Mouse (Mus musculus) forebrain, embryonic 11.5 days (tissue): ENCODE data around the gene Ksr1. TPM values are rescaled to one million over a fixed set of nuclear protein-coding genes. Genes with fewer than 3 reads are reported as not detected.

Source experiments
- ATAC-seq: fragments of 200-750 bp; cut with Nextera tagmentation; replicated peaks from 2 replicates; pipeline ENCODE4 v1.8.0; 2017; ENCODE audit warnings: moderate TSS enrichment; ENCODE audit not compliant: low FRiP score
- DNase-seq: peaks from one replicate; pipeline ENCODE4 v3.0.0-alpha.2; 2017; ENCODE audit warnings: low spot score
- H3K27ac ChIP-seq: fragments of 300-500 bp; sonication (generic); 2 replicates; pipeline ENCODE4 v1.5.1; 2014; ENCODE audit warnings: low read depth, low read length
- H3K27me3 ChIP-seq: fragments of 300-500 bp; sonication (generic); 2 replicates; pipeline ENCODE4 v1.6.1; 2014; ENCODE audit warnings: mild to moderate bottlenecking, low read length, mixed read lengths; ENCODE audit not compliant: control insufficient read depth, insufficient read depth
- H3K36me3 ChIP-seq: fragments of 300-500 bp; sonication (generic); 2 replicates; pipeline ENCODE4 v1.6.1; 2014; ENCODE audit warnings: mild to moderate bottlenecking, low read length, moderate library complexity, mixed read lengths; ENCODE audit not compliant: control insufficient read depth, insufficient read depth
- H3K4me1 ChIP-seq: fragments of 300-500 bp; sonication (generic); replicated peaks from 2 replicates; pipeline ENCODE4 v1.6.1; 2014; ENCODE audit warnings: low read length, mixed read lengths; ENCODE audit not compliant: control insufficient read depth, insufficient read depth
- H3K4me2 ChIP-seq: fragments of 300-500 bp; sonication (generic); 2 replicates; pipeline ENCODE4 v1.6.1; 2014; ENCODE audit warnings: low read depth, mild to moderate bottlenecking, low read length, moderate library complexity, mixed read lengths; ENCODE audit not compliant: severe bottlenecking
- H3K4me3 ChIP-seq: fragments of 300-500 bp; sonication (generic); 2 replicates; pipeline ENCODE4 v1.5.1; 2014; ENCODE audit warnings: low read depth, low read length
- H3K9ac ChIP-seq: fragments of 300-500 bp; sonication (generic); 2 replicates; pipeline ENCODE4 v1.6.1; 2014; ENCODE audit warnings: low read length
- H3K9me3 ChIP-seq: fragments of 300-500 bp; sonication (generic); 2 replicates; pipeline ENCODE4 v1.6.1; 2016; ENCODE audit warnings: low read length, mixed read lengths; ENCODE audit not compliant: control insufficient read depth
- WGBS: fragments of 180-500 bp; shearing (Covaris S2); extraction: QIAGEN DNeasy Blood & Tissue Kit; methylation state at CpG from one replicate; pipeline ENCODE4 v1.1.7; 2014; 5-methylcytosine and 5-hydroxymethylcytosine counted together
- polyA plus RNA-seq: library from polyadenylated mRNA; unstranded; fragments of >200 nt; fragmentation: Nextera tagmentation; extraction: Ambion mirVana; gene quantifications from 2 replicates; pipeline ENCODE4 v1.2.1, GENCODE M21; 2014

Gene Ksr1
- polyA plus RNA-seq, 1 experiment from 2014 or later: 5.2 TPM

DNA sequence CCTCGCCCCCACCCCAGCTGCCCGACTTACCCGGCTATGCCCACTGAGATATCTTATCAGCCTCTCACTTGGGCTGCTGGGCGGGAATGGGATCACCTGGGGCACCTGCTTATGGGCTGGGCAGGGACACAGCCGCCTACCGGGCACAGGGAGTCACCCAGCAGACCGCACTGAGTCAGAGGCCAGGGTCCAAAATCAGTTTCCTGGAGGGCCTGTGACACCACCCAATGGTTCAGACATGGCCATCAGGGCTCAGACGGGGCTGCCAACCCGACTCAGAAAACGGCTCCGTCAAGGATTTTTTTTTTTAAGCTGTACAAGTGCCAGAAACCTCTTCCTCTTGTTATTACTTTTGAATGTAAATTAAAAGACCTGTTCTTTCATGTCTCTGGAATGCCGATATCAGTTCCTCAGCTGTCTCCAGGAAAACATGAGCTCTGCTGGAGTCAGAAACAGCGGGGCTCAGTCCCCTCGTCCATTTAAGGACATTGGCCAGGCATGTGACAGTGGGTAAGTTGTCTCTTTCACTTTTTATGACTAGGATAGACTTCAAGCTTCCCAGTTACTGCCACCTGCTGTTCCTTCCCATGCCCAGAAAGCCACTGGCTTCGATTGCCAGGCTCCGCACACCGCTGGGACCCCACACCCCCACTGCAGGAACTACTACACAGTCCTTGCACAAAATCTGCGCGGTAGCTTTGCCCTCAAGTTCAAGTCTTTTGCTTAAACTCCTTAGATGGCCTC, 33.5 kb downstream of the Ksr1 start:
- Histone ChIP-seq H3K4me1 (peaks cover 9% of the 10 kb centered on the region; the same call in 1 of the 2 replicates), H3K4me3 (no peak overlapping the region), H3K9ac (no peak overlapping the region), H3K9me3 (no peaks in the 10 kb centered on the region), H3K4me2 (no peak overlapping the region), H3K27me3 (no peaks in the 10 kb centered on the region), H3K36me3 (no peaks in the 10 kb centered on the region), H3K27ac (no peak overlapping the region)
- DNase-seq (no peak), ATAC-seq (no peak)
- WGBS: 83% methylated on average over 19 of the region's 19 CpGs

DNA sequence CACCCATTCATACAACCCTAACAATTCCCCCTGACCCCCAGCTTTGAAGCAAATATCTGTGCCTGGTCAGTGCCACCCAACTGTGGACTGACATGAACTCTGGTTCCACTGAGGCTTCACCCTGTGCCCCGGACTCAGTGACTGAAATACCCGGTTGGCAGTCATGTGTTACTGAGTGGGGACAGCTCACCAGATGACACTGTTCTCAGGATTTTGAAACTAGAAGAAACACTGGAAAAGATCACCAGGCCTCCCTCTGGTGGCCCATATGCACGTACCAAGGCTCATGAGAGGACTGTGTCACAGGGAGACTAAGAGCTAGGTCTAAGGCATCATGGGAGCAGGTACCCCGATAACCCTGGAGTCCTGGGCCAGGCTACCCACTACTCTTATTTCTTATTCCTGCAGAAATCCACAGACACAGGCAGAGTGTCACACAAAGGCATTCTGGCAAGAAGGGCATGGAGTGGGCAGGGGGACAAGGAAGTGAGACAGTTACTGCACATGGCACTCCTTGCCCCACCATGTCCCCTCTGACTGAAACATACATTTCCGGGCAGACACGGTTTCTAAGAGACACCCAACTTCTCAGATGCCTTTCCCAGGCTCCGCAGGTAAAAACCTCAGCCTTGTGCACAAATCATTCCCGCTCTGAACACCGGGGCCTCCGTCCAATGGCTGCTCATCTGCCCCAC, 34.2 kb downstream of the Ksr1 start:
- Histone ChIP-seq H3K36me3 (no peaks in the 10 kb centered on the region), H3K9ac (no peak overlapping the region), H3K4me1 (peaks cover 9% of the 10 kb centered on the region; the same call in 1 of the 2 replicates), H3K9me3 (no peaks in the 10 kb centered on the region), H3K27me3 (no peaks in the 10 kb centered on the region), H3K27ac (no peak overlapping the region), H3K4me2 (no peak overlapping the region), H3K4me3 (no peak overlapping the region)
- DNase-seq (no peak), ATAC-seq (no peak)
- WGBS: 93% methylated on average over 10 of the region's 10 CpGs

DNA sequence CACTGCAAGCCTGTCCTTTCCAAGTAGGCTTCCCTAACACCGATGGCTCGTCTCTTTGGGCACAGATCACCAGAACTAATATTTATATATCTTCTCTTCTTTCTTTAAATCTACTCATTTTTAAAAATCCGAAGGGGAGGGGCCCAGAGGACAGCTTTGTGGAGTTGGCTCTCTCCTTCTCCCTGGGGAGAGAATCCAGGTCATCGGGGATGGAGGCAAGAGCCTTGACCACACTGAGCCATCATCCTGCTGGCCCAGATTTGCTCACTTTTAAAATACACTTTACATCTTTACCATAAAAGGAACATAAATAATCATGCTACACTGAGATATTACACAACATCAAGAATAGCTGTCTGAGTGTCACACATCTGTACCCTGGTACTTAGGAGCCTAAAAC, 35.8 kb downstream of the Ksr1 start:
- no peak for ATAC-seq
- Histone ChIP-seq H3K4me2 (no peak overlapping the region), H3K4me3 (no peak overlapping the region)

DNA sequence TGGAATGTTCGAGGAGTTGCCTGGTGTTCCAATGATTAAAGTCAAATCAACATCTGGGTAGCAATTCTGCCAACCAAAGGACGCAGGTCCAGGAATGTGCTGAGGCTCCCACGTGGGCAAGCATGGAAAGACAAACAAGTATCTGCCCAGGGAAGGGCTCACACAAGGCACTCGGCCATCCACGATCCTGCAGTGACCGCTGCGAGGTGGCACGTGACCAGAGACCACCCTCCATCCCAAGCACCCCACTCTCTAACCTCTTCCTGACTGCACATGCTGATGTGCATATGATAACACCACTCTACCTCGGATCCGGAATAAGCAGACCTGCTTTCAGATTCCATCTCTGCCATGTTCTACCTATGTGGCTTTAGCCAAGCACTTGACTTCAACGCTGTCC, 38.3 kb downstream of the Ksr1 start:
- H3K4me2 ChIP-seq: no peak overlapping the region
- no peak overlapping the region for H3K4me3 ChIP-seq
- ATAC-seq (no peak), DNase-seq (no peak)
- H3K36me3 ChIP-seq: no peaks in the 10 kb centered on the region
- 93% methylated on average over 11 of the region's 11 CpGs for WGBS
- no peak overlapping the region for H3K27ac ChIP-seq
- H3K9me3 ChIP-seq: no peaks in the 10 kb centered on the region
- H3K9ac ChIP-seq: no peak overlapping the region
- 0 out of 2 replicates have a peak, but pooled peaks cover 2% of the 10 kb centered on the region for H3K4me1 ChIP-seq
- no peaks in the 10 kb centered on the region for H3K27me3 ChIP-seq

More for the DNA sequence above, 35.8 kb downstream of the Ksr1 start:
- Histone ChIP-seq H3K9ac (no peak overlapping the region), H3K4me1 (peaks cover 9% of the 10 kb centered on the region; the same call in 1 of the 2 replicates), H3K9me3 (no peaks in the 10 kb centered on the region), H3K27me3 (no peaks in the 10 kb centered on the region), H3K27ac (no peak overlapping the region), H3K36me3 (no peaks in the 10 kb centered on the region)
- no peak for DNase-seq
- WGBS: 86% methylated on average over 4 of the region's 4 CpGs

DNA sequence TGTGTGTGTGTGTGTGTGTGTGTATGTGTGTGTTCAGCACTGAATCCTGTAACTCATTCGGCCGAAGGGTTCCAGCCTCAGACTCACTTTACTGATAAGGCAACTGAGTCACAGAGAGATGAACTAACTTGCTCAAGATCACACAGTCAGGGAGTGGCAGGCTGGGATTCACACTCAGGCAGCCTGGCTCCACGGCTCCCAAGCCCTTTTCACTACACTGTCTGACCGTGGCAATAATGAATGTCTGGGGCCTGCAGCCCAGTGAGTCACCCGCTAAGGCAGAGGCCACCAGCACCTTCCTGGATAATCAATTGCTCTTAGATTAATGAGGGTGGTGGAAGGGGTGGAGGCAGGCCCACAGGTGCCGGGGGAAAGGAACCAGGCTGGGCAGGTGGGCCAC, 41.2 kb downstream of the Ksr1 start:
- no peak for ATAC-seq
- H3K27ac ChIP-seq: no peak overlapping the region
- DNase-seq: no peak
- WGBS: 93% methylated on average over 6 of the region's 6 CpGs
- H3K27me3 ChIP-seq: no peaks in the 10 kb centered on the region
- no peaks in the 10 kb centered on the region for H3K9me3 ChIP-seq
- no peaks in the 10 kb centered on the region for H3K36me3 ChIP-seq
- no peaks in the 10 kb centered on the region for H3K4me1 ChIP-seq
- no peak overlapping the region for H3K9ac ChIP-seq
- H3K4me2 ChIP-seq: no peak overlapping the region
- no peak overlapping the region for H3K4me3 ChIP-seq

DNA sequence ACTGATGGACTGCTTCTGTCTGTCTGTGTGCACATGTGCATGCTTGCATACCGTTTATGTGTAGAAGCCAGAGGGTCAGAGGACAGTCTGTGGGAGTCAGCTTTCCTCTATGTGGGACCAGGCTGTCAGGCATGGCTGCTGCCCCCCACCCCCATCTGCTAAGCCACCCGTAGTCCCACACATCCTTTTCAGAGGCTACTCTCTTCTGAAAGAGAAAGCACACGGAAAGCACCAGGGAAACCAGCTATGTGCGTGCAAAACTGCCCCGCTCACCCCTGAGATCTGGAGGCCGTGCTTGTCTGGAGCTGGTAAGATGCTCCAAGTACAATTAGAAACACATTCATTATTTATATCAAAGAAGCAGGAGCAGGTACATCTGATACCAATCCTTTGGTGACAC, 41.7 kb downstream of the Ksr1 start:
- no peaks in the 10 kb centered on the region for H3K4me1 ChIP-seq
- H3K36me3 ChIP-seq: no peaks in the 10 kb centered on the region
- ATAC-seq: no peak
- no peak overlapping the region for H3K4me3 ChIP-seq
- no peaks in the 10 kb centered on the region for H3K9me3 ChIP-seq
- H3K27me3 ChIP-seq: no peaks in the 10 kb centered on the region
- no peak overlapping the region for H3K27ac ChIP-seq
- H3K9ac ChIP-seq: no peak overlapping the region
- no peak for DNase-seq
- 82% methylated on average over 6 of the region's 6 CpGs for WGBS
- H3K4me2 ChIP-seq: no peak overlapping the region

DNA sequence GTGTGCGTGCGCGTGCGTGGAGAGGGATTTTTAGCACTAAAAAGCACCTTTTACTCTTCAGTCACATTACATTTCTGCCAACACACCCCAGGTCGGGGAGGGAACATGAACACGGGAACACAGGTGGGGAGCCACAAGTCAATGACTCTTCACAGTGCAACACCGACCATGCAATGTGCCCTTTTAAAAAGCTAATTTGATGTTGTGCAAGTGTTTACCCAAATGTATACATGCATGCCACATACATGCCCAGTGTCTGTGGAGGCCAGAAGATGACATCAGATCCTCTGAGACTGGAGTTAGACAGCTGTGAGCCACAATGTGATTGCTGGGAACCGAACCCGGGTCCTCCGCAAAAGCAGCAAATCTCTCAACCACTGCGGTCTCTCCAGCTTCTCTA, 42.1 kb downstream of the Ksr1 start:
- no peak overlapping the region for H3K27ac ChIP-seq
- WGBS: 91% methylated on average over 11 of the region's 11 CpGs
- no peak for DNase-seq
- H3K4me1 ChIP-seq: 0 out of 2 replicates have a peak, but pooled peaks cover 2% of the 10 kb centered on the region
- ATAC-seq: no peak
- no peaks in the 10 kb centered on the region for H3K27me3 ChIP-seq
- H3K9ac ChIP-seq: no peak overlapping the region
- no peak overlapping the region for H3K4me2 ChIP-seq
- no peaks in the 10 kb centered on the region for H3K9me3 ChIP-seq
- no peaks in the 10 kb centered on the region for H3K36me3 ChIP-seq
- no peak overlapping the region for H3K4me3 ChIP-seq

DNA sequence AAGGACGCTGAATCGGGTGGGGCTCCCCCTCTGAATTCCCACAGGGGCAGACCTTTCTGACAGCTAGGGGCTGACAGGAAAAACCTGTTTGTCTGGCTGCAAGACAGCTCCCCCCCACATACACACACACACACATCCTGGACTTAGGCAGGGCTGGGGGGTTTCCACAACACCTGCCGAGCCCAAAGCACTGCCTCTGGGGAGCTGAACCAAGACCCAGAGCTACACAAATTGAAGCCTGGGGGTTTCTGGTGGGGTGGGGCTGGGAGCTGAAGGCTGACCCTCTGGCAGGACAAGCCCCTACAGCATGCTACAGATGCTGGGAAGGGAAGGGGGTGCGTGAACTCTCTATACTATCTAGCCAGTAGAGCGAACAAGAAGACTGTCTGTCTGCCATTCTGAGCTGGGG, 42.7 kb downstream of the Ksr1 start:
- Histone ChIP-seq H3K9me3 (no peaks in the 10 kb centered on the region), H3K4me3 (no peak overlapping the region), H3K4me2 (no peak overlapping the region), H3K36me3 (no peaks in the 10 kb centered on the region), H3K9ac (no peak overlapping the region), H3K27ac (no peak overlapping the region), H3K4me1 (0 out of 2 replicates have a peak, but pooled peaks cover 2% of the 10 kb centered on the region), H3K27me3 (no peaks in the 10 kb centered on the region)
- DNase-seq: no peak
- 73% methylated on average over 5 of the region's 5 CpGs for WGBS
- no peak for ATAC-seq
